Mouse (Mus musculus): ENCODE measurements around the gene 9530068E07Rik.

GRCm38 (mm10) chr11:52432148-52432547, 35.9 kb downstream of the 9530068E07Rik start:
- TF ChIP-seq POLR2AphosphoS2 (IDR thresholded peaks at IDR 0.05; ENCODE audit: insufficient read length, low read depth) (no peak), POLR2A (IDR thresholded peaks at IDR 0.05; ENCODE audit: insufficient read length, low read depth) (no peak), CEBPB (IDR thresholded peaks at IDR 0.05; ENCODE audit: insufficient read depth, poor library complexity, severe bottlenecking) (no peak), USF1 (IDR thresholded peaks at IDR 0.05; ENCODE audit: low read depth) (no peak), TCF12 (IDR thresholded peaks at IDR 0.05; ENCODE audit: insufficient read depth, poor library complexity, severe bottlenecking) (no peak), MYOG (IDR thresholded peaks at IDR 0.05; ENCODE audit: control insufficient read depth in 1 of 3, insufficient read depth in 1 of 3, insufficient read length in 2 of 3, low read depth in 2 of 3) (no peak)
